Mouse (Mus musculus) gastrocnemius, postnatal 14 days (tissue): ENCODE measurements around the gene Lrrc75b. TPM values are rescaled to one million over a fixed set of nuclear protein-coding genes. Genes with fewer than 3 reads are reported as not detected.
"Not testable (repeated sequence)": the region's sequence is repeated elsewhere in the genome, so short reads cannot be mapped to it uniquely, and the experiment has no call there.

Source experiments
- DNase-seq: peaks from one replicate; pipeline ENCODE4 v3.0.0; 2021; ENCODE audit warnings: mixed read lengths
- intact Hi-C: fragments of 180-260 bp; cut with DNase I; formaldehyde crosslinking; loops from one replicate; pipeline ENCODE4 v1.15.1; 2025; ENCODE audit warnings: low total_unique reads
- total RNA-seq, 2 experiments: library from RNA; stranded (reverse); gene quantifications; 2 replicates each; pipeline ENCODE4 v1.2.3; 2021

Gene Lrrc75b
- total RNA-seq, 2 experiments from 2014 or later, result 0.53 to 0.90 TPM

DNA sequence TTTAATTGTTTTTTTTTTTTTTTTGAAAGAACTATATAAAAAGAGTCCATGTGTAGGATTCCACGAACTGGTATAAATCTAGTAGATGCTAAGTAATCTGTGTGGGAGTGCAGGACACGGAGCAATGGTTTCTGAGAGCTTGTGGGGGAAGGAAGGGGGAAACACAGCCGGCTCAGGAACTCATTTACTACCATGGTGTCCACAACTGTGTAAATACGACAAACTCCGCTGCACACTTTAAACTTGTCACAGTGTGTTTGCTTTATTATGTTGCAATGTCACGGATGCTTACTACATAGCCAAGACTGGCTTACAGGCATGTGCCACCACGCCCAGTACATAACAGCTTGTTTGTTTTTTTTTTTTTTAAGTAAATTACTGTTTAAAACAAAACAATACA lies 10.2 kb downstream of the Lrrc75b start:
- intact Hi-C loops, result no loop called here
- no peak for DNase-seq

- DNase-seq, result no peak
- intact Hi-C loops, result no loop called here
These were observed 11.6 kb downstream of the Lrrc75b start for GRCm38 (mm10) chr10:75548486-75548885.

- no peak for DNase-seq
- intact Hi-C loops, result no loop called here
These were observed 12.2 kb downstream of the Lrrc75b start for GRCm38 (mm10) chr10:75547901-75548300.

DNA sequence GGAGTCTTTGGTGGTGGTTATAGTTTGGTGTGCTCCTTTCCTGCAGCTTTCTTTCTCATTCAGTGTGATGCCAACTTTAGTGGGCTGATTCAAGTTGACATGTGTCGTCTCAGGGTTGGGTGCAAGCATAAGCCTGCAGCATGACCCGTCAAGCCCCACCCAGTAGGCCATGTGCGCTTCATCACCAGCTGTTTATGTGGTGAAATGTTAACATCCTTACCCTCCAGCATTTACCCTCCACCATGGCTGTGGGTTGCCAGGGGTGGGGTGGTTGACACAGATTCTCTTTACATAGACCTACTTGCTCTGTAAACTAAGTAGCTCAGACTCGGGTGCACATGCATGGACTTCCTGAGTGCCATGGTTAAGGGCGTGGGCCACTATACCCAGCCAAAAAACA lies 24.0 kb downstream of the Lrrc75b start:
- DNase-seq, result no peak
- intact Hi-C loops, result no loop called here

DNA sequence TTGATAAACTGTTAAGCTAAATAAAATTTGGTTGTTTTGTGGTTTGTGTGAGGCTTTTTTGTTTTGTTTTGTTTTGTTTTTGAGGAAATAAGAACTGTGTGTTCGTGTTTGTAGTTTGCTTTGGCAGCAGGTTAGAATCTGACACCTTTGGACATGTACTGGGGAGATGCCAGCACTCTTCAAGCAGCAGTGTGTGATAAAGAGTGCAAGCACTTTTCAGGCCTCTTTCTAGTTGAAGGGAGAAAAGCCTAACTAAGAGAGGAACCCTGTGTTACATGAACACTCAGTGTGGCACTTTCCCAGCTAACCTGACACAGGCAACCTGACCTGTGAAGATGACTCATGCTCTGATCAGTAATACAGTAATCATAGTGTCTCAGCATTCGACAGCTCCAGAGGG lies 24.7 kb downstream of the Lrrc75b start:
- intact Hi-C loops, result no loop called here
- no peak for DNase-seq

GRCm38 (mm10) chr10:75534934-75535333 lies 25.2 kb downstream of the Lrrc75b start:
- no peak for DNase-seq
- intact Hi-C loops, result no loop called here

DNA sequence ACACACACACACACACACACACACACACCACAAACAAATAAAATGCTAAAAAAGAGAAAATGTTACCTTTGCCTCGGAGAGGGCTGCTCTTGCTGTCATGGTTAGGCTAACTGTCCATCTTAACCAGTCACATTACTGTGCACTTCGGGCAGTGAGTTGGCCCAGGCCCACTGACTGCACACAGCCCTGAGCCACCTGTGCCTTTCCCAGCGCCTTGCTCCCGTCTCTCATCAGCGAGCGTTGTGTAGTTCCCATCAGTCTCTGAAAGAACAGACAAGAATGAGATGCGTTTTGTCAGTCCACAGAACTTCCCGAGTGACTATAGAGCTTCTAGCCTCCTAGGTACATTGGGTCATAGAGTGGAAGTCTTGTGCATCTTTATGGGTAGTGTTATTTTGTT lies 25.9 kb downstream of the Lrrc75b start:
- DNase-seq, result no peak
- intact Hi-C loops, result no loop called here

- DNase-seq, result no peak
- intact Hi-C loops, result no loop called here
These were observed 28.5 kb downstream of the Lrrc75b start for GRCm38 (mm10) chr10:75531532-75532090.

- no peak for DNase-seq
- intact Hi-C loops, result no loop called here
These were observed 29.8 kb downstream of the Lrrc75b start for GRCm38 (mm10) chr10:75530322-75530721.

- intact Hi-C loops, DNase-seq: not testable (repeated sequence)
These were observed 34.7 kb downstream of the Lrrc75b start for GRCm38 (mm10) chr10:75525450-75525849.

- intact Hi-C loops, result no loop called here
- DNase-seq, result no peak
These were observed 38.5 kb downstream of the Lrrc75b start for GRCm38 (mm10) chr10:75521643-75522042.

DNA sequence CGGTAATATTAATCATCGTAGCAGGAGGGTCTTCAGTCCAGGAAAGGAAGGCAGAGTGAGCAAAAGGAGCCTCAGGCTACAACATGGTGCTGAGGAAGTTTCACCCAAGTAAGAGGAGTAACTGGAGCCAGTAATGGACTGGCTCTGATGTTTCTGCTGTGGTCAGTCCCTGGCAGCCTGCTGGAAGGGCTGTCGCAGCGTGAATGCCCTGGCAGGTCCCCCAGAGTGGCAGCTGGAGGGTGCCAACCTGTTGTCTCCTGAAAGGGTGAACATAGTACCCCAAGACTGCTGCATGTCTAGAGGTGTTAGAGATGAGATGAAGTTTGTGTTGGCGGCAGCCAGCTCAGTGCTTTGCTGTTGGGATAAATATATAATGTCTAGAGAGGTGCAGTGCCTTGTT lies 39.5 kb downstream of the Lrrc75b start:
- peak; percentile 52 for DNase-seq

GRCm38 (mm10) chr10:75517758-75518143 lies 42.4 kb downstream of the Lrrc75b start, which contains the start of gene Gucd1:
Gene Gucd1 (minus strand): TSS chr10:75517972.
- intact Hi-C loops, result no loop called here

More for the DNA sequence above, 39.5 kb downstream of the Lrrc75b start:
- intact Hi-C loops, result no loop called here

DNA sequence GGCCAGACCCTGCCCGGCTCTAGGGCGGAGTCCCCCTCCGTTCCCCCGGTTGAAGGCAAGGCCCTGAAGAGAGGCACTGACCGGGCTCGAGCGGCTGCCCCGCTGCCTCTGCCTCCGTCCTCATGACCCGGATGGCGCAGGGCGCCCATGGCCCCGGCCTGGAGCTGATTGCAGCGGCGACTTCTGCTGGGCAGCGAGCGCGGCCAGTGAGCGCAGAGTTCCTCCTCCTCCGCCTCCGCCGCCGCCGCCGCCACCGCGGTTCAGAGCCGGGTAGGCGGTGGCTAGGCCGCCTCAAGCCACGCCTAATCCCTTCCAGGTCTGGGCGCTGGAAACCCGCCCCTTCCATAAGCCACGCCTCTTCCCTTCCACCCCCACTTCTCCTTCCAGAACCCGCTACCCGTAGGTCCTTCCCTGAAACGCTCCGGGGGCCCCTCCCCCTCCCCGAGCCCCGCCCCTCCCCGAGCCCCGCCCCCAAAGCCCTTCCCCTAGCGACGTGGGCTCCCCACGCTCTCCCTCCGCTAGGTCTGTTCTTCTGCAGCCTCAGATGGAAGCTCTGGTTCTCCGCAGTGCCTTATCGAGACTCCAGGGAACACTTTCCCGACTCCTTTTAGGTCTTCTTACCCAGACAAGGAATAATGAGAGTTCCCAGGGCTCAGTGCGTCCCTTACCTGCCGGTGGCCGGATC lies 42.9 kb downstream of the Lrrc75b start, which contains the start of gene Snrpd3:
TSS of gene Snrpd3 (plus strand) at position 479 of the 685 bp plus-strand sequence.
- intact Hi-C loops, result no loop called here
- DNase-seq, result peak; percentile 95

More at GRCm38 (mm10) chr10:75517758-75518143, 42.4 kb downstream of the Lrrc75b start, which contains the start of gene Gucd1:
- DNase-seq, result peak; percentile 97

- DNase-seq, result peak; percentile 15
- intact Hi-C loops, result no loop called here
These were observed 43.4 kb downstream of the Lrrc75b start for GRCm38 (mm10) chr10:75516724-75517072.

GRCm38 (mm10) chr10:75516038-75516723 lies 43.9 kb downstream of the Lrrc75b start:
- no peak for DNase-seq
- intact Hi-C loops, result no loop called here

- intact Hi-C loops, result no loop called here
- DNase-seq, result no peak
These were observed 44.7 kb downstream of the Lrrc75b start for GRCm38 (mm10) chr10:75515216-75516037.

GRCm38 (mm10) chr10:75514361-75514760 lies 45.8 kb downstream of the Lrrc75b start:
- intact Hi-C loops, result no loop called here
- no peak for DNase-seq

DNA sequence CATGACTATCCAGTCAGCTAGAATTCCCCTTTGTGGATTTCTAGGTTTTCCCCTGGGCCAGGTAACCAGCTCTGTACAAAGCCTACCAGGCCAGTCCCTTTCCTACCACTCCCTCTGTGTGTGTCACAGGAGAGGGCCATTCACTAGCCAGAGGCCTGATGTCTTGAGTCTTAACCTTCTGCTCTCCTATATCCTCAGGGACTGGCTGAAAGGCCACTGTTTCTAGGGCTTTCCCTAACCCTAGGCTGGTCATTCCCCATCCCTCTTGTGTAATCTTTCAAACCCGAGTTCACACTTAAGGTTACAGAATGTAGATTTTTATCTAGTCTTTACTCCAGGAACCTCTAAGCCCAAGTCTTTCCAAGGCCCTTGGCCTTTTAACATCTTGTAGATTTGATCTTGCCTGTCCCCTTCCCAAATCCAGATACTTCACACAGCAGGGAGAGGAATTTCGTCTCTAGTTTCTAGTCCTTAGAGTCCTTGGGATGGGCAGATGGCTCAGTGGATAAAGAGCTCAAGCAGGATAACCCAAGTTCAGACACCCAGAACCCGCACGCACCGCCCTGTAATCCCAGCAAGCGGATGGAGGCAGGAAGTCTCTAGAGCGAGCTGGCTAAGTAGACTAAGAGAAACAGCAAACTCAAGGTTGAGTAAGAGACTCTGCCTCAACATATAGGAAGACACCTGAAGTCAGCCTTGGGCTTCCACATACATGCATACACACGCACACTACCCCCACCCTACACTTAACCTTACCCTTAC lies 46.6 kb downstream of the Lrrc75b start:
- no peak for DNase-seq
- intact Hi-C loops, result no loop called here
